Mouse (Mus musculus): ENCODE results near the gene Rhoh. TPM values are rescaled to one million over a fixed set of nuclear protein-coding genes. Genes with fewer than 3 reads are reported as not detected.
A peak's percentile ranks its signal among the peaks of the same experiment; 100 is the strongest.

The Rhoh gene
- polyA plus RNA-seq, 1 experiment from 2014 or later: 1.8 TPM

- Histone ChIP-seq H3K36me3 (no peaks in the 10 kb centered on the region), H3K4me1 (no peaks in the 10 kb centered on the region), H3K9ac (no peak overlapping the region), H3K27ac (replicated peaks) (no peak overlapping the region), H3K4me3 (replicated peaks) (no peak overlapping the region), H3K9me3 (replicated peaks) (no peaks in the 10 kb centered on the region), H3K27me3 (no peaks in the 10 kb centered on the region), H3K4me2 (replicated peaks) (no peak overlapping the region)
- WGBS: 85% methylated on average over 8 of the region's 8 CpGs
- no peak for ATAC-seq (ENCODE audit: insufficient number of reproducible peaks, low FRiP score, low TSS enrichment, low read depth)
Measured at GRCm38 (mm10) chr5:65846534-65846933, 14.5 kb upstream of the Rhoh start.

GRCm38 (mm10) chr5:65846958-65847357 lies 14.1 kb upstream of the Rhoh start:
- Histone ChIP-seq H3K27me3 (no peaks in the 10 kb centered on the region), H3K9me3 (replicated peaks) (no peaks in the 10 kb centered on the region), H3K36me3 (no peaks in the 10 kb centered on the region), H3K9ac (no peak overlapping the region), H3K27ac (replicated peaks) (no peak overlapping the region), H3K4me3 (replicated peaks) (no peak overlapping the region), H3K4me2 (replicated peaks) (no peak overlapping the region), H3K4me1 (no peaks in the 10 kb centered on the region)
- ATAC-seq (ENCODE audit: insufficient number of reproducible peaks, low FRiP score, low TSS enrichment, low read depth): no peak
- WGBS: 49% methylated on average over 3 of the region's 3 CpGs

GRCm38 (mm10) chr5:65847656-65848055 lies 13.4 kb upstream of the Rhoh start:
- H3K4me3 ChIP-seq (replicated peaks): no peak overlapping the region
- WGBS: 84% methylated on average over 7 of the region's 7 CpGs
- no peak for ATAC-seq (ENCODE audit: insufficient number of reproducible peaks, low FRiP score, low TSS enrichment, low read depth)
- H3K27ac ChIP-seq (replicated peaks): no peak overlapping the region
- H3K9ac ChIP-seq: no peak overlapping the region
- H3K4me1 ChIP-seq: no peaks in the 10 kb centered on the region
- no peaks in the 10 kb centered on the region for H3K9me3 ChIP-seq (replicated peaks)
- H3K4me2 ChIP-seq (replicated peaks): no peak overlapping the region
- H3K36me3 ChIP-seq: no peaks in the 10 kb centered on the region
- H3K27me3 ChIP-seq: no peaks in the 10 kb centered on the region

GRCm38 (mm10) chr5:65850765-65851164 lies 10.2 kb upstream of the Rhoh start:
- no peaks in the 10 kb centered on the region for H3K27me3 ChIP-seq
- 56% methylated on average over 11 of the region's 11 CpGs for WGBS

GRCm38 (mm10) chr5:65854786-65855191 lies 6.2 kb upstream of the Rhoh start:
- Histone ChIP-seq H3K4me3 (replicated peaks) (no peak overlapping the region), H3K36me3 (no peaks in the 10 kb centered on the region), H3K27ac (replicated peaks) (no peak overlapping the region), H3K27me3 (no peaks in the 10 kb centered on the region), H3K9me3 (replicated peaks) (no peaks in the 10 kb centered on the region), H3K9ac (no peak overlapping the region), H3K4me1 (0 out of 2 replicates have a peak, but pooled peaks cover 4% of the 10 kb centered on the region), H3K4me2 (replicated peaks) (no peak overlapping the region)
- ATAC-seq (ENCODE audit: insufficient number of reproducible peaks, low FRiP score, low TSS enrichment, low read depth): no peak
- 29% methylated on average over 8 of the region's 8 CpGs for WGBS

More at GRCm38 (mm10) chr5:65850765-65851164, 10.2 kb upstream of the Rhoh start:
- no peak overlapping the region for H3K27ac ChIP-seq (replicated peaks)
- no peaks in the 10 kb centered on the region for H3K36me3 ChIP-seq
- no peaks in the 10 kb centered on the region for H3K4me1 ChIP-seq
- H3K4me3 ChIP-seq (replicated peaks): no peak overlapping the region
- no peak for ATAC-seq (ENCODE audit: insufficient number of reproducible peaks, low FRiP score, low TSS enrichment, low read depth)
- no peak overlapping the region for H3K9ac ChIP-seq
- H3K4me2 ChIP-seq (replicated peaks): no peak overlapping the region
- no peaks in the 10 kb centered on the region for H3K9me3 ChIP-seq (replicated peaks)

- no peaks in the 10 kb centered on the region for H3K9me3 ChIP-seq (replicated peaks)
- no peak overlapping the region for H3K4me2 ChIP-seq (replicated peaks)
- H3K4me3 ChIP-seq (replicated peaks): no peak overlapping the region
- H3K9ac ChIP-seq: no peak overlapping the region
- no peaks in the 10 kb centered on the region for H3K36me3 ChIP-seq
- H3K27ac ChIP-seq (replicated peaks): no peak overlapping the region
- H3K27me3 ChIP-seq: no peaks in the 10 kb centered on the region
- no peak for ATAC-seq (ENCODE audit: insufficient number of reproducible peaks, low FRiP score, low TSS enrichment, low read depth)
- 0 out of 2 replicates have a peak, but pooled peaks cover 4% of the 10 kb centered on the region for H3K4me1 ChIP-seq
- 74% methylated on average over 3 of the region's 3 CpGs for WGBS
Measured at GRCm38 (mm10) chr5:65855571-65855970, 5.4 kb upstream of the Rhoh start.

GRCm38 (mm10) chr5:65856591-65857411 lies 4.2 kb upstream of the Rhoh start:
- 86% methylated on average over 17 of the region's 17 CpGs for WGBS
- Histone ChIP-seq H3K4me2 (replicated peaks) (no peak overlapping the region), H3K36me3 (no peaks in the 10 kb centered on the region), H3K27me3 (no peaks in the 10 kb centered on the region), H3K27ac (replicated peaks) (no peak overlapping the region), H3K4me3 (replicated peaks) (no peak overlapping the region), H3K9ac (no peak overlapping the region), H3K9me3 (replicated peaks) (no peaks in the 10 kb centered on the region), H3K4me1 (0 out of 2 replicates have a peak, but pooled peaks cover 4% of the 10 kb centered on the region)
- no peak for ATAC-seq (ENCODE audit: insufficient number of reproducible peaks, low FRiP score, low TSS enrichment, low read depth)

GRCm38 (mm10) chr5:65857935-65858334 lies 3.1 kb upstream of the Rhoh start:
- no peak for ATAC-seq (ENCODE audit: insufficient number of reproducible peaks, low FRiP score, low TSS enrichment, low read depth)
- no peaks in the 10 kb centered on the region for H3K36me3 ChIP-seq
- H3K27ac ChIP-seq (replicated peaks): no peak overlapping the region
- H3K4me2 ChIP-seq (replicated peaks): no peak overlapping the region
- no peaks in the 10 kb centered on the region for H3K9me3 ChIP-seq (replicated peaks)
- 67% methylated on average over 12 of the region's 12 CpGs for whole genome bisulfite sequencing
- 0 out of 2 replicates have a peak, but pooled peaks cover 4% of the 10 kb centered on the region for H3K4me1 ChIP-seq
- no peaks in the 10 kb centered on the region for H3K27me3 ChIP-seq
- no peak overlapping the region for H3K4me3 ChIP-seq (replicated peaks)
- H3K9ac ChIP-seq: no peak overlapping the region

- Histone ChIP-seq H3K27ac (replicated peaks) (peak overlapping the region; percentile 39; the same call in 1 of the 2 replicates), H3K4me2 (replicated peaks) (no peak overlapping the region)
Measured at GRCm38 (mm10) chr5:65858355-65858754, 2.7 kb upstream of the Rhoh start.

GRCm38 (mm10) chr5:65858898-65859297 lies 2.1 kb upstream of the Rhoh start:
- Histone ChIP-seq H3K4me2 (replicated peaks) (no peak overlapping the region), H3K4me3 (replicated peaks) (no peak overlapping the region), H3K27me3 (no peaks in the 10 kb centered on the region), H3K9me3 (replicated peaks) (no peaks in the 10 kb centered on the region), H3K27ac (replicated peaks) (peak overlapping the region; percentile 39; the same call in 1 of the 2 replicates), H3K9ac (no peak overlapping the region), H3K4me1 (0 out of 2 replicates have a peak, but pooled peaks cover 4% of the 10 kb centered on the region), H3K36me3 (no peaks in the 10 kb centered on the region)
- peak; percentile 62; the same call in 1 of the 2 replicates for ATAC-seq (ENCODE audit: insufficient number of reproducible peaks, low FRiP score, low TSS enrichment, low read depth)
- WGBS: 26% methylated on average over 12 of the region's 12 CpGs

More at GRCm38 (mm10) chr5:65858355-65858754, 2.7 kb upstream of the Rhoh start:
- H3K9me3 ChIP-seq (replicated peaks): no peaks in the 10 kb centered on the region
- no peaks in the 10 kb centered on the region for H3K27me3 ChIP-seq
- no peak for ATAC-seq (ENCODE audit: insufficient number of reproducible peaks, low FRiP score, low TSS enrichment, low read depth)
- no peak overlapping the region for H3K4me3 ChIP-seq (replicated peaks)
- H3K36me3 ChIP-seq: no peaks in the 10 kb centered on the region
- H3K4me1 ChIP-seq: 0 out of 2 replicates have a peak, but pooled peaks cover 4% of the 10 kb centered on the region
- 80% methylated on average over 3 of the region's 6 CpGs for WGBS
- no peak overlapping the region for H3K9ac ChIP-seq

GRCm38 (mm10) chr5:65859396-65859795 lies 1.6 kb upstream of the Rhoh start:
- 28% methylated on average over 6 of the region's 6 CpGs for WGBS
- H3K36me3 ChIP-seq: no peaks in the 10 kb centered on the region
- no peaks in the 10 kb centered on the region for H3K9me3 ChIP-seq (replicated peaks)
- H3K27ac ChIP-seq (replicated peaks): no peak overlapping the region
- ATAC-seq (ENCODE audit: insufficient number of reproducible peaks, low FRiP score, low TSS enrichment, low read depth): no peak
- no peak overlapping the region for H3K9ac ChIP-seq
- H3K27me3 ChIP-seq: no peaks in the 10 kb centered on the region
- no peak overlapping the region for H3K4me3 ChIP-seq (replicated peaks)
- H3K4me2 ChIP-seq (replicated peaks): no peak overlapping the region
- H3K4me1 ChIP-seq: 0 out of 2 replicates have a peak, but pooled peaks cover 4% of the 10 kb centered on the region

Measured in embryonic facial prominence, embryonic 15.5 days (tissue).